Mouse (Mus musculus) heart, postnatal 36 days (tissue): ENCODE results near the gene Rmi2. TPM values are rescaled to one million over a fixed set of nuclear protein-coding genes. Genes with fewer than 3 reads are reported as not detected.

Experiments
- DNase-seq, 2 experiments: peaks; one replicate each; pipeline ENCODE4 v3.0.0; 2021 to 2022
- intact Hi-C: fragments of 180-260 bp; cut with DNase I; formaldehyde crosslinking; loops from one replicate; pipeline ENCODE4 v1.15.1; 2025
- total RNA-seq, 2 experiments: library from RNA; stranded (reverse); gene quantifications; 2 replicates each; pipeline ENCODE4 v1.2.3; 2021

Rmi2 gene
- total RNA-seq, 2 experiments from 2014 or later: 0.41 to 0.61 TPM

- intact Hi-C loops: no loop called here
- peak; percentile 53 to 55 for DNase-seq
These were observed 26.5 kb downstream of the Rmi2 start for GRCm38 (mm10) chr16:10861408-10861807.

- no peak for DNase-seq
- intact Hi-C loops: no loop called here
These were observed 30.2 kb downstream of the Rmi2 start for GRCm38 (mm10) chr16:10864833-10865591.

- DNase-seq: peak; percentile 39 to 46
- intact Hi-C loops: no loop called here
These were observed 30.7 kb downstream of the Rmi2 start for GRCm38 (mm10) chr16:10865592-10865987.

GRCm38 (mm10) chr16:10866841-10867240 is 32.0 kb downstream of the Rmi2 start:
- peak; percentile 51 to 61 for DNase-seq
- intact Hi-C loops: loop anchor here (2.0 kb wide), 1 partner anchor 80 kb away; no protein-coding TSS in a partner anchor

- intact Hi-C loops: loop anchor here (2.0 kb wide), 1 partner anchor 81 kb away; no protein-coding TSS in a partner anchor
- no peak for DNase-seq
These were observed 32.6 kb downstream of the Rmi2 start for GRCm38 (mm10) chr16:10867501-10867900.

GRCm38 (mm10) chr16:10867904-10868440 is 33.1 kb downstream of the Rmi2 start:
- DNase-seq: peak; percentile 70 to 82
- intact Hi-C loops: loop anchor here (1.0 to 2.0 kb wide), 2 partner anchors 81 to 298 kb away; no protein-coding TSS in a partner anchor

- no peak for DNase-seq
- intact Hi-C loops: no loop called here
These were observed 36.1 kb downstream of the Rmi2 start for GRCm38 (mm10) chr16:10870969-10871368.

GRCm38 (mm10) chr16:10872825-10873360 is 38.0 kb downstream of the Rmi2 start:
- intact Hi-C loops: loop anchor here (1.0 to 2.0 kb wide), 4 partner anchors 161 to 546 kb away; partner anchors contain the start of gene Zc3h7a

GRCm38 (mm10) chr16:10873654-10874053 is 38.8 kb downstream of the Rmi2 start:
- peak; percentile 86 to 89 for DNase-seq
- intact Hi-C loops: loop anchor here (1.0 to 2.0 kb wide), 4 partner anchors 161 to 545 kb away; partner anchors contain the start of gene Zc3h7a

More at GRCm38 (mm10) chr16:10872825-10873360, 38.0 kb downstream of the Rmi2 start:
- DNase-seq: no peak

- intact Hi-C loops: loop anchor here (5.0 kb wide), 1 partner anchor 74 kb away; no protein-coding TSS in a partner anchor
- no peak for DNase-seq
These were observed 43.4 kb downstream of the Rmi2 start for GRCm38 (mm10) chr16:10878227-10878626.

- intact Hi-C loops: loop anchor here (1.0 to 5.0 kb wide), 2 partner anchors 73 to 155 kb away; no protein-coding TSS in a partner anchor
- peak; percentile 58 to 69 for DNase-seq
These were observed 44.6 kb downstream of the Rmi2 start for GRCm38 (mm10) chr16:10879467-10879866.

- intact Hi-C loops: no loop called here
- no peak for DNase-seq
These were observed 46.5 kb downstream of the Rmi2 start for GRCm38 (mm10) chr16:10881231-10881962.

- no peak for DNase-seq
- intact Hi-C loops: no loop called here
These were observed 52.6 kb downstream of the Rmi2 start for GRCm38 (mm10) chr16:10887436-10887835.

GRCm38 (mm10) chr16:10890363-10890762 is 55.5 kb downstream of the Rmi2 start:
- no peak for DNase-seq

GRCm38 (mm10) chr16:10893161-10893560 is 58.3 kb downstream of the Rmi2 start:
- intact Hi-C loops: no loop called here

More at GRCm38 (mm10) chr16:10890363-10890762, 55.5 kb downstream of the Rmi2 start:
- intact Hi-C loops: no loop called here

GRCm38 (mm10) chr16:10895906-10896305 is 61.0 kb downstream of the Rmi2 start:
- intact Hi-C loops: no loop called here

More at GRCm38 (mm10) chr16:10893161-10893560, 58.3 kb downstream of the Rmi2 start:
- DNase-seq: no peak

GRCm38 (mm10) chr16:10897372-10897771 is 62.5 kb downstream of the Rmi2 start:
- intact Hi-C loops: no loop called here
- DNase-seq: no peak

More at GRCm38 (mm10) chr16:10895906-10896305, 61.0 kb downstream of the Rmi2 start:
- no peak for DNase-seq

- intact Hi-C loops: loop anchor here (2.0 kb wide), 1 partner anchor 66 kb away; no protein-coding TSS in a partner anchor
- no peak for DNase-seq
These were observed 65.9 kb downstream of the Rmi2 start for GRCm38 (mm10) chr16:10900736-10901135.

- intact Hi-C loops: loop anchor here (2.0 kb wide), 1 partner anchor 65 kb away; no protein-coding TSS in a partner anchor
- DNase-seq: no peak
These were observed 67.1 kb downstream of the Rmi2 start for GRCm38 (mm10) chr16:10901956-10902355.

GRCm38 (mm10) chr16:10902849-10903248 is 68.0 kb downstream of the Rmi2 start:
- no peak for DNase-seq
- intact Hi-C loops: no loop called here
